Mouse (Mus musculus) megakaryocyte, embryonic 14.5 days (primary cell): ENCODE data around the gene Styxl1.

Experiments
- FLI1 ChIP-seq: IDR thresholded peaks from 2 replicates; pipeline ENCODE4 v1.6.1; 2012; ENCODE audit warnings: low read length, inconsistent platforms, mixed read lengths
- GATA1 ChIP-seq: IDR thresholded peaks from 3 replicates; pipeline ENCODE4 v1.6.1; 2012; ENCODE audit warnings: mixed read lengths, low read length, inconsistent platforms, borderline replicate concordance

DNA sequence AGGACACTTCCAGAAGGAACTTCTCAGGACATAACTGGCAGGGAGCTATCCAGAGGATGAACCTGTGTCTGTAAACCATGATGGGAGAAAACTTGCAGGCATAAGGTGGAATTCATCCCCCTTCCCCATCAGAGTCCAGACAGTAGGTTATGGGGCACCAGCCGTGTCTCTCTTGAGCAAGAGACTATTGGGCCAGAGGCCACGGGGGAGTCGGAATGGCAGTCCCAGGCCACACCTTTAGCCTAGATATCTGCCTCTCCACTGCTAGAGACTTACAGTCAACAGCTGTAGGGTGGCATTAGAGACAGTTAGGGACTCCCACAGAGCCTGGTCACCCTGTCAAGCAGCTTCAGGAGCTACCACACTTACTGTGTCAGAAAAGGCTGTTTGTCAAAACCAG lies 16.3 kb downstream of the Styxl1 start:
- TF ChIP-seq GATA1 (no peak), FLI1 (no peak)
